Mouse (Mus musculus): ENCODE data around the gene Kcne3. TPM values are rescaled to one million over a fixed set of nuclear protein-coding genes. Genes with fewer than 3 reads are reported as not detected.

Kcne3 gene
- polyA plus RNA-seq (2015; fragmentation: Nextera tagmentation; extraction: Ambion mirVana) = 3.4 and 5.8 TPM in 2 replicates

DNA sequence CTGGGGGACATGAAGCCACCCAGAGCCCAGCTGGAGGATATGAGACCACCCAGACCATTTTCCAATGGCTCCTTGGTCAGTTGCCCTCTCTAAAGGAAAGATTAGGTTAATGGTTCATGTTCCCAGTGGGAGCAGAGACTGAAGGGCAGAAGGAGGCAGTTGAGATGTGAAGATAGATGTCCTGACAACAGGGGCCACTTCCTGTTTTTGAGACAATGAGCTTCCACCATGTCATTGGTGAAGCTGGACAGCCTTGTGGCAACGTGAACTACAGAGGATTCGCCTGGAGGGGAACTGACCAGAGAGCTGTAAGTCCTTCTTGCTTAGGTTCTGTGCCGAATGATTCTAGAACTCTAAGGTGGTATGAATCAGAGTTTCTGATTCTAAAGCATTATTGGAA, at the start of gene Kcne3:
Gene Kcne3 (plus strand): TSS at position 234 of the 400 bp plus-strand sequence.

GRCm38 (mm10) chr7:100159105-100159841, 17.0 kb upstream of the Kcne3 start, which contains the start of gene Lipt2:
Gene Lipt2, plus strand, starts transcription at chr7:100159277.

GRCm38 (mm10) chr7:100227158-100227875, 51.0 kb downstream of the Kcne3 start, which contains the start of gene Pgm2l1:
Gene Pgm2l1, plus strand, starts transcription at chr7:100227394.

Other genes starting within 250 kb of the Kcne3 start
- gene Rnf169, start 196.1 kb upstream of the Kcne3 start, polyA plus RNA-seq (2015; fragmentation: Nextera tagmentation; extraction: Ambion mirVana) = 3.0 and 3.4 TPM in 2 replicates
- 0.59 and 0.81 TPM in 2 replicates for gene Chrdl2, start 170.3 kb upstream of the Kcne3 start, polyA plus RNA-seq (2015; fragmentation: Nextera tagmentation; extraction: Ambion mirVana)
- 49.6 and 53.8 TPM in 2 replicates for gene Pold3, start 54.9 kb upstream of the Kcne3 start, polyA plus RNA-seq (2015; fragmentation: Nextera tagmentation; extraction: Ambion mirVana)
- 8.6 and 9.2 TPM in 2 replicates for gene Lipt2, start 17.2 kb upstream of the Kcne3 start, polyA plus RNA-seq (2015; fragmentation: Nextera tagmentation; extraction: Ambion mirVana)
- 2.8 and 3.2 TPM in 2 replicates for gene Pgm2l1, start 50.9 kb downstream of the Kcne3 start, polyA plus RNA-seq (2015; fragmentation: Nextera tagmentation; extraction: Ambion mirVana)
- 0.52 and 0.63 TPM in 2 replicates for gene P4ha3, start 109.0 kb downstream of the Kcne3 start, polyA plus RNA-seq (2015; fragmentation: Nextera tagmentation; extraction: Ambion mirVana)
- 13.8 and 15.0 TPM in 2 replicates for gene C2cd3, start 195.7 kb downstream of the Kcne3 start, polyA plus RNA-seq (2015; fragmentation: Nextera tagmentation; extraction: Ambion mirVana)
- gene Ppme1, start 195.8 kb downstream of the Kcne3 start, polyA plus RNA-seq (2015; fragmentation: Nextera tagmentation; extraction: Ambion mirVana) = 16.3 and 18.1 TPM in 2 replicates

Measured in spleen, postnatal 0 days (tissue).